Mouse (Mus musculus) gastrocnemius, postnatal 25 days (tissue): ENCODE results near the gene Rab10. TPM values are rescaled to one million over a fixed set of nuclear protein-coding genes. Genes with fewer than 3 reads are reported as not detected.
A peak's percentile ranks its signal among the peaks of the same experiment; 100 is the strongest.
"Not testable (repeated sequence)": the region's sequence is repeated elsewhere in the genome, so short reads cannot be mapped to it uniquely, and the experiment has no call there.

Experiments
- DNase-seq: peaks from one replicate; pipeline ENCODE4 v3.0.0; 2022
- long read RNA-seq, 2 experiments: library from polyadenylated mRNA; stranded (forward); transcript quantifications; one replicate each; pipeline ENCODE4 v2.0.0; 2021
- total RNA-seq, 2 experiments: library from RNA; stranded (reverse); gene quantifications; 1 replicate in 1 of 2; 2 replicates in 1 of 2; pipeline ENCODE4 v1.2.3; 2021

Gene Rab10
- 100 to 1,000 TPM; 218 to 239 TPM for total RNA-seq
- long read RNA-seq, experiment 1, transcript Rab10-201 (6 exons, 3,513 nt): major isoform, 196 of 231 reads
- long read RNA-seq, experiment 1, partial matches to known transcripts: 2 of 231 reads
- long read RNA-seq, experiment 1, other reads (novel, unspliced or antisense): 33 of 231 reads
- long read RNA-seq, experiment 2, transcript Rab10-201 (6 exons, 3,513 nt): major isoform, 373 of 405 reads
- long read RNA-seq, experiment 2, partial matches to known transcripts: 8 of 405 reads
- long read RNA-seq, experiment 2, other reads (novel, unspliced or antisense): 24 of 405 reads

GRCm38 (mm10) chr12:3309391-3310320 lies at the start of gene Rab10:
Rab10 (minus strand) TSS chr12:3309969.
- DNase-seq: peak; percentile 99

DNA sequence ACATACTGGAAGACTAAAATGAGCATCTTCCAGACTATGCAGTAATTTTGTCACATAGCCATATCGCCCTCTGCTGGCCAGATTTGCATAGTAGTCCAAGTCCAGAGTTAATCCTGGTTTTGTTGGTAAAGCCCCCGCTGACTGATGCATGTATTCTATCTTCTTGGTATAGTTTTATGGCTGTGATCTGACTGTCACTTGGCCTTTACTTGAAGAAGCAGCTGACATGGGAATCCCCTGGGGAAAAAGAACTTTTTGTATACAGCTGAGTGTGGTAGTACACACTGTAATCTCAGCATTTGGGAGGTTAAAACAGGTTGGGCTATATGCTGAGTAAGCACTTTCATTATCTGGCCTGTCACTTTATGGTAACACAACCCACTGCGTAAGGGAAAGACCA lies 49.5 kb upstream of the Rab10 start:
- DNase-seq: peak; percentile 38

GRCm38 (mm10) chr12:3356824-3357223 lies 47.1 kb upstream of the Rab10 start:
- no peak for DNase-seq

- DNase-seq: no peak
Measured at GRCm38 (mm10) chr12:3355068-3355467, 45.3 kb upstream of the Rab10 start.

DNA sequence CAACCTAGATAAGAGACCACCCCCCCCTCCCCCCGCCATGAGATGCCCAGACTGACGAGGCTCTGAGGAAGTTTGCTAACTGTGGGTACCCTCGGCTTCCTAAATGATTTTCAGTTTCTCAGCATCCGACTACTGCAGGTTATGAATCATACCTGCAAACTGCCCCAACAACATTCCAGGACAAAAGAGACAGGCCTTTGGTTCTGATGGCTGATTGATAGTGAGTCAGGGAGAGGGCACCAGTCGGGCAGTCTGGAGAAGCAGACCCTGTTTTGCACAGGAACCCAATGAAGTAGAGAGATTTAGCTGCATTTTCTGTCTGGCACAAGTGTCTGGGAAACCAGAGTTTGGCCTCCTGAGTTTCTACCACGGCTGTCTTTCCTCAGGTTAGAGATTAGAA lies 42.4 kb upstream of the Rab10 start:
- no peak for DNase-seq

DNA sequence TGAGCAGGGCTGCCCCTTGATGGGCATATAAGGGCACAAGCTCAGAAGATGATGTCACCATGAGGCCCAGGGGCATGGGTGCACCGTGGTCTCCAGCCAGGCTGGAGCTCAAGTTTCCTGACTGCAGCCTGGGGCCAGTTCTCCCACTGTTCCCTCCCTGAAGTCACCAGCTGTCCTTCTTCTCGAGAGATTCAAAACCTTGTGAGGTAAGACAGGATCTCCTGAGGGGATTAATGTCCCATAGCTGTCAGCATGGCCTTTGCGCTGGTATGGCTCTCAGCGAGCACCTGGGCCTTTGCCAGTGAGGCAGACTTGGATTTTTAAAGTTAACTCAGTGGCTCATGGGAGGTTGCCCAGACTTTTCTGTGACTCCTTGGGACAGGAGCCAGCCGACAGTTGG lies 40.4 kb upstream of the Rab10 start:
- peak; percentile 80 for DNase-seq

GRCm38 (mm10) chr12:3349387-3349786 lies 39.6 kb upstream of the Rab10 start:
- DNase-seq: no peak

DNA sequence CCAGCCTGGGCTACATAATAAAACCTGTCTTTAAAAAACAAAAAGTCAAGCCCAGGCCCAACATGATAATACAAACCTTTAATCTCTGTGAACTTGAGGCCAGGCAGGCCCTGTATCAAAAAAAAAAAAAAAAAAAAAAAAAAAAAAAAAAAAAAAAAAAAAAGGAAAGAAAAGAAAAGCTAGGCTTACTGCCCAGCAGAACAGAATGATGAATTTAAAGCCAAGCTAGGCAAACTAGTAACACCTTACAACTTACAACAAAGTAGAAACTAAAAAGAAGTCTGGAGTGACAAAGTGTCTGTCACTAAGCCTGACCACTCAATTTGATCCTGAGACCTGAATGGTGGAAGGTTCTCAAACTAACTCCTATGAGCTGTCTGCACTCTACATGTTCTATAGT lies 37.9 kb upstream of the Rab10 start:
- no peak for DNase-seq

GRCm38 (mm10) chr12:3345038-3345437 lies 35.3 kb upstream of the Rab10 start:
- no peak for DNase-seq

GRCm38 (mm10) chr12:3344155-3344554 lies 34.4 kb upstream of the Rab10 start:
- DNase-seq: no peak

DNA sequence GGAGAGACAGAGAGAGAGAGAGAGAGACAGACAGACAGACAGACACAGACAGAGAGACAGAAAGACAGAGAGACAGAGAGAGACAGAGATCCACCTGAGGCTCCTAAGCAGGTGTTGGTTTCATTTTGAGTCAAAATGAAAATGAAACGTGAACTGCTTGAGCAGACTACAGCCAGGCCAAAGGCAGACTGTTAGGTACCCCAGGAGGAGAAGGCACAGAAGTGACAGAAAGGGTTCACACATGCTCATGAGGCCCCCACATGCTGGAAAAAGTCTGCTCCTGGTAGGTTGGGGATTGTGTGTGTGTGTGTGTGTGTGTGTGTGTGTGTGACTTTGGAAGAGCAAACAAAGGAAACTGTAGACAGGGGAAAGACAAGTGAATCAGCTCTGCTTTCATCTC lies 29.2 kb upstream of the Rab10 start:
- DNase-seq: no peak

GRCm38 (mm10) chr12:3329677-3330076 lies 19.9 kb upstream of the Rab10 start:
- DNase-seq: no peak

- DNase-seq: no peak
Measured at GRCm38 (mm10) chr12:3325232-3325631, 15.5 kb upstream of the Rab10 start.

GRCm38 (mm10) chr12:3323241-3323640 lies 13.5 kb upstream of the Rab10 start:
- peak; percentile 59 for DNase-seq

DNA sequence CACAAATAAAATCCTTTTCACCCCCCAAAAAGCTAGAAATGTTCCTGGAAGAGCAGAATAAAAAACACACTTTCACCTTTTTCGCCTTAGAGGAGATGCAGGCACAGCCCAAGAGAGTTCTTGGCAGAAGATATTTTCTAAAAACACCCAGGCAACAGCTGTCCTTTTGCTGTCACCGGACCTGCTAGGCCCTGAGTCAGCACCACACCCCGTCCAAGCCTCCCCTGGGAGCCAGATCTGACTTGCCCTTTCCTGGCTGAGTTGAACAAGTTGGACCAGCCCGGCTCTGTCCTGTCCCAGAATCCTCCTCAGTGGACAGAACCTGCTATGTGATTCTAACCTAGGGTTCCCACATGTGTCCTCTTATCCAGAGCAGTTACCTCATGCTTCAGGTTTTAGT lies 9.6 kb upstream of the Rab10 start:
- DNase-seq: peak; percentile 90

GRCm38 (mm10) chr12:3316937-3317336 lies 7.2 kb upstream of the Rab10 start:
- no peak for DNase-seq

- peak; percentile 72 for DNase-seq
Measured at GRCm38 (mm10) chr12:3316083-3316482, 6.3 kb upstream of the Rab10 start.

- no peak for DNase-seq
Measured at GRCm38 (mm10) chr12:3312886-3313285, 3.1 kb upstream of the Rab10 start.

- no peak for DNase-seq
Measured at GRCm38 (mm10) chr12:3310321-3310692, 538 bp upstream of the Rab10 start.

- DNase-seq: no peak
Measured at GRCm38 (mm10) chr12:3308541-3309241, 1.1 kb downstream of the Rab10 start.

DNA sequence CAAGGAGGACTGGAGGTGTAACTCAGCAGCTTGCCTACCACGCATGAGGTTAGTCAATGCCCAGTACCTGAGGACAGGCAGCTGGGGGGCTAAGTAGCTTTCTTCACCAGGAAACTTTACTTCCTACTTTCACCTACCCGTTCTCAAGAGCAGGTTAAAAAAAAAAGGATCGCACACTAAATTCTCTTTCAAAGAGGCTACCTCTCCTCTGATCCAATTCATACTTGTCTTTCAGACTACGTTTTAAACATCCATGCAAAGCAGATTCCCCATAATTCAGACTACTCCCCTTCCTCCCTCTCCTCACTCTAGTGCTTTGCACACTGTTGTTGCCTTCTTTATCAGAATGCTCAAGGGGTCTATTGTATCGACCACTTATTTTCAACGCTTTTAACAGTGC lies 2.2 kb downstream of the Rab10 start:
- no peak for DNase-seq

- DNase-seq: no peak
Measured at GRCm38 (mm10) chr12:3305238-3305637, 4.5 kb downstream of the Rab10 start.

DNA sequence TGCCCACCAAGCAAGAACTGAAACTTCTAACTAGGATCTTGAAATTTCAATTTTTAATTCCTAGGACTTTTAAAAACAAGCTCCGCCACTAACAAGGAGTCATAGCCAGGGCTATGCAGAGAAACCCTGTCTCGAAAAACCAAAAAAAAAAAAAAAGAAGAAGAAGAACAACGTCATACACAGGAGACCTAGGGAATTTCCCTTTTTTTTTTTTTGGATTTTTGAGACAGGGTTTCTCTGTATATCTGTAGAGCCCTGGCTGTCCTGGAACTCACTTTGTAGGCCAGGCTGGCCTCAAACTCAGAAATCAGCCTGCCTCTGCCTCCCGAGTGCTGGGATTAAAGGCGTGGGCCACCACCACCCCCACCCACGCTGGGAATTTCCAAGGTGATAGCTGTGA lies 12.1 kb downstream of the Rab10 start:
- not testable (repeated sequence) for DNase-seq
